Mouse (Mus musculus) gastrocnemius, postnatal 14 days (tissue): ENCODE measurements around the gene Olfr1170. TPM values are rescaled to one million over a fixed set of nuclear protein-coding genes. Genes with fewer than 3 reads are reported as not detected.

Source experiments
- DNase-seq: peaks from one replicate; pipeline ENCODE4 v3.0.0; 2021; ENCODE audit warnings: mixed read lengths
- intact Hi-C: fragments of 180-260 bp; cut with DNase I; formaldehyde crosslinking; loops from one replicate; pipeline ENCODE4 v1.15.1; 2025; ENCODE audit warnings: low total_unique reads
- long read RNA-seq, 2 experiments: library from polyadenylated mRNA; stranded (forward); transcript quantifications; one replicate each; pipeline ENCODE4 v2.0.0; 2021
- total RNA-seq, 2 experiments: library from RNA; stranded (reverse); gene quantifications; 2 replicates each; pipeline ENCODE4 v1.2.3; 2021

Gene Olfr1170
- not detected for total RNA-seq
- long read RNA-seq, experiment 1, result 0 reads
- long read RNA-seq, experiment 2, result 0 reads

DNA sequence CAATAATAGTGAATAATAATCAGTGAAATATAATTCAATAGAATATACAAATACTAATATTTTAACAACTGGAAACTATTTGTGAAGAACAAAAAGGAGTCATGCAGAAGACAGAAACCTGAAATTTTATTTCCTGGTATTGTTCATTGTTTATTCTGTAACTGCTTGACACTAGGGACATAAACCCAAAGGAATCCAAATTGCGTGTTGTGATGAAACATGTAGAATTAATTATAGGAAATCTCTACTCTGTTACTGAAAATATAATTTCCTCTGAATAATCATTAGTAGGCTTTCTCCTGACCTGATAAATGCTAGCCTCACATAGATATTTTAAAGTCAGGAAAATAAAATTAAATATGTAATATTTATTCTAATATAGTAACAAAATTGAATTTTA, at the start of gene Olfr1170:
Gene Olfr1170 (minus strand): TSS at position 101 of the 400 bp plus-strand sequence.
- DNase-seq, result no peak
- intact Hi-C loops, result no loop called here

DNA sequence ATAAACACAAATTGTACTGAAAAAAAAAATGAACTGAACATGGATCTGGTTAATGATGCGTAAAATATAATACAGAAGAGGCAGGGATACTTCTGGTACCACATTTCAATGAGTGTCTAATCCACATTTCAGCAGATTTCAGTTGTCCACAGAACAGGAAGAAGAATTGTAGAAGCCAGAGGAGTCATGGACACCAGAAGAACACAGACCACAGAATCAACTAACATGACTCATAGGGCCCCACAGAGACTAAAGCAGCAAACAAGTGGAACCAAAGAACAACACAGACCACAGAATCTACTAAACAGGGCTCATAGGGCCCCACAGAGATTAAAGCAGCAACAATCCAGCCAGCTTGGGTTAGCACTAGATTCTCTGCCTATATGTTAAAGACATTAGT, 7.3 kb downstream of the Olfr1170 start:
- intact Hi-C loops, result no loop called here
- no peak for DNase-seq

DNA sequence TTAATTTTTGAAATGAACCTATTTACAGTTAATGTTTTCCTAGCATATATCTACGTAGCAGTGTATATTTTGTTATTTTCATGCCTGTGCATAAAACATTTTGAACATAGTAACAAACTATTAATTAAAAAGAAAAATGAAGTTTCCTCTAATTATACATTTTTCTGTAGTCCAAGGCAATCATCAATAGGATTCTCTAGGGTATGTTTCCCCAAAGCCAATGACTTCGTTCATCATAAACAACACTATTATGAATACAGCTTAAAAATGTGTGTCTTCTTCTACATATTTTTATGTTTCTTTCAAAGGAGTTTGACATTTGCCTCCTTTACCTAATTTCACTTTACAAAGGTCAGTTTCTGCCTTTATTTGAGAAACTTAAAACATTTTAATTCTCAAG, 46.6 kb downstream of the Olfr1170 start, which contains the start of gene Olfr1168:
Gene Olfr1168 (plus strand): TSS at position 301 of the 400 bp plus-strand sequence.
- intact Hi-C loops, result no loop called here

More for the DNA sequence above, 46.6 kb downstream of the Olfr1170 start, which contains the start of gene Olfr1168:
- no peak for DNase-seq

Other genes starting within 250 kb of the Olfr1170 start
- gene Olfr1158, start 238.2 kb downstream of the Olfr1170 start, total RNA-seq, result not detected
- gene Olfr1160, start 220.1 kb downstream of the Olfr1170 start, total RNA-seq, result not detected
- gene Olfr1161, start 205.6 kb downstream of the Olfr1170 start, total RNA-seq, result not detected
- not detected for gene Olfr73, start 190.6 kb downstream of the Olfr1170 start, total RNA-seq
- gene Olfr1162, start 177.2 kb downstream of the Olfr1170 start, total RNA-seq, result not detected
- gene Olfr1163, start 156.5 kb downstream of the Olfr1170 start, total RNA-seq, result not detected
- gene Olfr1164, start 134.4 kb downstream of the Olfr1170 start, total RNA-seq, result not detected
- not detected for gene Olfr1166, start 100.1 kb downstream of the Olfr1170 start, total RNA-seq
- gene Olfr1167, start 73.1 kb downstream of the Olfr1170 start, total RNA-seq, result not detected
- gene Olfr1168, start 46.5 kb downstream of the Olfr1170 start, total RNA-seq, result not detected
- not detected for gene Olfr1173, start 51.5 kb upstream of the Olfr1170 start, total RNA-seq
- not detected for gene Olfr1174-ps, start 86.8 kb upstream of the Olfr1170 start, total RNA-seq
- gene Olfr1175-ps, start 98.9 kb upstream of the Olfr1170 start, total RNA-seq, result not detected
- gene Olfr1176, start 108.4 kb upstream of the Olfr1170 start, total RNA-seq, result not detected
- not detected for gene Olfr1177-ps, start 118.2 kb upstream of the Olfr1170 start, total RNA-seq
- gene Olfr1178, start 158.7 kb upstream of the Olfr1170 start, total RNA-seq, result not detected
- not detected for gene Olfr1179, start 178.1 kb upstream of the Olfr1170 start, total RNA-seq
- not detected for gene Olfr1180, start 190.8 kb upstream of the Olfr1170 start, total RNA-seq
- not detected for gene Olfr1181, start 197.8 kb upstream of the Olfr1170 start, total RNA-seq
- gene Gm13757, start 220.8 kb upstream of the Olfr1170 start, total RNA-seq, result not detected
- not detected for gene Olfr1183, start 226.5 kb upstream of the Olfr1170 start, total RNA-seq